Mouse (Mus musculus) urinary bladder, postnatal 14 days (tissue): ENCODE data around the gene Gm38431.

ENCODE experiments used
- DNase-seq: peaks from one replicate; pipeline ENCODE4 v3.0.0; 2021; ENCODE audit warnings: low spot score

Gm38431 gene

DNA sequence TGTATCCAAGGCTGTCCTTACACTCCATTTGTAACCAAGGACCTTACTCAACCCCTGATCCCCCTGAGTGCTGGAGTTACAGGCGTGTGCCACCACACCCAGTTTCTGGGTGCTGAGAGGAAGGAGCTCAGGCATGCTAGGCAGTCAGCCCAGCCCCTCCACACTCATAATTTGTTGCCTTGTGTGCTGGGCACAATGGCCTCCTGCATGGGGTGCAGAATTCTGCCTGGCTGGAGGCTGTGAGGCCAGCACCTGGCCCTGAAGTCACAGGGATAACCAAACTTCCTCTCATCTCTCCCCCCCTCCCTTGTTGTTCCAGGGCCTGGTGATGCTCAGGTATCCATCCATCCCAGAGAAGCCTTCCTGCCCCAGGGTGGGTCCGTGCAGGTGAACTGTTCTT lies 73.2 kb downstream of the Gm38431 start:
- DNase-seq, result no peak
